Mouse (Mus musculus): ENCODE measurements at regions not wholly inside any gene's neighbourhood (a gene's known extent, or its start where the extent isn't known, plus 50 kb on each side); places are given as distances from the start of the nearest gene placed in this dataset.

DNA sequence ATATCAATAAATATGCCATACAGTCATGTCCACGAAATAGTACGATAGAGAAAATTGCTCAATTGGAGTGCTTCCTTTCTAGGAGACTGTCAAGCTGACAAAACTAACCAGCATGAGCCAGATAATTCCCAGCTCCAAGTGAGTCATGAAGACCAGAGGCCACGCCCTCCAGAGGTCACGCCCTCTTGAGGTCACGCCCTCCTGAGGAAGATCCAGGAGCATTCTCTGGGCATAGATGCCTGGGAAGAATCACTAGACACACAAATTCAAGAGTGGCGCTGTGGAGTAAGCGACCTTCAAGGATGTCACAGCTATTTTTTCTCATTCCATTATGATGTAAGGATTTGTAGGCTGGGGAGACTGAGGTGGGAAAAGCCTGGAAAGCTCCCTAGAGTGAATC lies 76.5 kb downstream of the Pttg1 start:
- H3K27ac ChIP-seq (ENCODE audit: low read depth, low read length) = no peak overlapping the region
- H3K4me1 ChIP-seq (replicated peaks; ENCODE audit: control insufficient read depth, insufficient read depth, low read length) = 0 out of 2 replicates have a peak, but pooled peaks cover 3% of the 10 kb centered on the region
- H3K4me2 ChIP-seq (ENCODE audit: low read depth, low read length, severe bottlenecking) = no peak overlapping the region
- H3K36me3 ChIP-seq (ENCODE audit: control insufficient read depth, insufficient read depth, low read length) = no peaks in the 10 kb centered on the region
- no peak overlapping the region for H3K9ac ChIP-seq (ENCODE audit: low read length)
- H3K27me3 ChIP-seq (ENCODE audit: control insufficient read depth, insufficient read depth, low read length) = no peaks in the 10 kb centered on the region
- H3K4me3 ChIP-seq (ENCODE audit: low read depth, low read length) = no peak overlapping the region
- no peak for ATAC-seq (replicated peaks; ENCODE audit: low FRiP score)
- no peak for DNase-seq (ENCODE audit: low spot score)
- no peaks in the 10 kb centered on the region for H3K9me3 ChIP-seq (ENCODE audit: control insufficient read depth, low read length)
- 60% methylated on average over 7 of the region's 7 CpGs for WGBS

DNA sequence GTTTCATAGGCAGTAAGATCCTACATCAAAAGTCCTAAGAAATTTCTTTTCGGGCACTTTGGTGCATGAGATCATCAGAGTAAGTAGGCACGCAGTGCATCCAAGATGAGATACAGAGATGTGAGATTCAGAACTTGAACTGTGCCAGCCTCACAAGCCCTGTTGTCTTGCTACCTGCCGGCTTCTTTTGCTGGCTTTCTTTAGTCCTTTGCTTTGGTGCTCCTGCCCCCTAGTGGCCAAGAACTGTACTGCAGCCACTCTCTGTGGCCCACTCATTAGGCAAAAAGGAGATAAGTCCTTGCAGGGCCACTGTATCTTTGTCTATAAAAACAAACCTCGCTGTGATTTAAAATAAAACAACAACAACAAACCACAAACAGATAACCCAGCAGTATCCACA lies 77.5 kb downstream of the Pttg1 start:
- DNase-seq (ENCODE audit: low spot score) (peak; percentile 89), ATAC-seq (replicated peaks; ENCODE audit: low FRiP score) (peak; percentile 62; the same call in 1 of the 2 replicates)
- no peaks in the 10 kb centered on the region for H3K9me3 ChIP-seq (ENCODE audit: control insufficient read depth, low read length)
- no peaks in the 10 kb centered on the region for H3K36me3 ChIP-seq (ENCODE audit: control insufficient read depth, insufficient read depth, low read length)
- 14% methylated on average over 4 of the region's 4 CpGs for WGBS
- no peaks in the 10 kb centered on the region for H3K27me3 ChIP-seq (ENCODE audit: control insufficient read depth, insufficient read depth, low read length)
- no peak overlapping the region for H3K9ac ChIP-seq (ENCODE audit: low read length)
- H3K4me3 ChIP-seq (ENCODE audit: low read depth, low read length) = no peak overlapping the region
- 0 out of 2 replicates have a peak, but pooled peaks cover 3% of the 10 kb centered on the region for H3K4me1 ChIP-seq (replicated peaks; ENCODE audit: control insufficient read depth, insufficient read depth, low read length)
- H3K27ac ChIP-seq (ENCODE audit: low read depth, low read length) = no peak overlapping the region
- H3K4me2 ChIP-seq (ENCODE audit: low read depth, low read length, severe bottlenecking) = no peak overlapping the region

DNA sequence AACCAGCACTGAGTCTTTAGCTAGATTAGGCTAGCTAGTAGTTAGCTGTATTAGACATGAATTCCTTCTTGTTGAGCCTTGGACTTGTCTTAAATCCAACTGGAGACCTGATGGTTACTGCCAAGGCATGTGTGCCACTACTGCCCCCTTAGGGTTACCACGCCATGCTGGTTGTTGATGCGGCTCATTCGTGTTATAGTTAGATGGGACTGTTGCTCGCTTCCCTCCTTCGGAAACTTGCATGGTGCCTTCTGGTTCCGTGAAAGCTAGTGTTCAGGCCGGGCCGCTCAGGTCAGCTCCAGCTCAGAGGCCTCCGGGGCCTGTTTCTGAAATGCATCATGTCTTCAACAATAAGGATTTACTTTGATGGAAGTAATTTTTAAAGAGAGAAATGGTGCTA lies 79.6 kb downstream of the Pttg1 start:
- ATAC-seq (replicated peaks; ENCODE audit: low FRiP score) = no peak
- H3K27me3 ChIP-seq (ENCODE audit: control insufficient read depth, insufficient read depth, low read length) = no peaks in the 10 kb centered on the region
- H3K9me3 ChIP-seq (ENCODE audit: control insufficient read depth, low read length) = no peaks in the 10 kb centered on the region
- H3K4me2 ChIP-seq (ENCODE audit: low read depth, low read length, severe bottlenecking) = no peak overlapping the region
- H3K4me3 ChIP-seq (ENCODE audit: low read depth, low read length) = no peak overlapping the region
- H3K9ac ChIP-seq (ENCODE audit: low read length) = no peak overlapping the region
- WGBS = 95% methylated on average over 9 of the region's 9 CpGs
- H3K27ac ChIP-seq (ENCODE audit: low read depth, low read length) = no peak overlapping the region
- DNase-seq (ENCODE audit: low spot score) = no peak
- no peaks in the 10 kb centered on the region for H3K36me3 ChIP-seq (ENCODE audit: control insufficient read depth, insufficient read depth, low read length)
- H3K4me1 ChIP-seq (replicated peaks; ENCODE audit: control insufficient read depth, insufficient read depth, low read length) = 0 out of 2 replicates have a peak, but pooled peaks cover 3% of the 10 kb centered on the region

DNA sequence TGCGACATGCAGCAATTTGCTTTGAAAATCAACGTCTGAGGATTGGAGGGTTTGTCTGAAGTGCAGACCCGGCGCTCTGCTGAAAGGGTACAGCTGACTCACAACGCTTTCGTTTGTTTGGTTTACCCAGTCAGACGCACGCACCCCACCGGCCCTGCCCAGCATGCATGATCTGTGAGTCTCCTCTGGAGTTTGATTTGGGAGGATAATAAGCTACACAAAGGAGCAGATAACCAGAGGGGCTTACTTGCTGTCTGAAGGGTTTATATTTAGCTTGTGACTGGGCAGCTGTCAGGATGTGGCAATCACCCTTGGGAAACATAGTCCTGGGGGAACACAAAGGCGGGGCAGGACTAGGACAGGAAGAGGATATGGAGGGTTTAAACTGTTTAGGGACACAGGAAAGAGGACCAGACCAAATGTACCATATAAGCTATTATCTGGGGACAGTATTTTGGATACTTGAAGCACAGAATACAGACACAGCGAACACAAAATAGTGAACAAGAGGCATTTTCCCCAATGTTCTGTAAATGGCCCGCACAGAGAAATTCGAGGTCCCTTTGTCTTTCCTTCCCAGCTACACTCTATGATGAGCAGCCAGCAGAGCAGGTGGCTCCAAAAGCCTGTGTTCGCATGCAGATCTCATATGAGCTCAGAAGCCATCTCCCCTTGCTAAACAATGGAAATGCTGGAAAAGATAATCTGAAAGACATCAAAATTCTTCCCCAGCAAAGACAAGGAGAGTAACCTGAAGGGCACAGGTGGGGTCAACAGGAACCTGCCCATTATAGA lies 81.1 kb downstream of the Pttg1 start:
- ATAC-seq (replicated peaks; ENCODE audit: low FRiP score) = peak; percentile 59; the same call in 1 of the 2 replicates
- Histone ChIP-seq H3K9ac (ENCODE audit: low read length) (no peak overlapping the region; the same call in 1 of the 2 replicates), H3K4me2 (ENCODE audit: low read depth, low read length, severe bottlenecking) (no peak overlapping the region), H3K36me3 (ENCODE audit: control insufficient read depth, insufficient read depth, low read length) (no peaks in the 10 kb centered on the region), H3K4me3 (ENCODE audit: low read depth, low read length) (no peak overlapping the region), H3K4me1 (replicated peaks; ENCODE audit: control insufficient read depth, insufficient read depth, low read length) (0 out of 2 replicates have a peak, but pooled peaks cover 3% of the 10 kb centered on the region), H3K27ac (ENCODE audit: low read depth, low read length) (0 out of 2 replicates have a peak overlapping the region, but pooled peaks have one; percentile 27), H3K27me3 (ENCODE audit: control insufficient read depth, insufficient read depth, low read length) (no peaks in the 10 kb centered on the region), H3K9me3 (ENCODE audit: control insufficient read depth, low read length) (no peaks in the 10 kb centered on the region)
- DNase-seq (ENCODE audit: low spot score) = no peak
- 46% methylated on average over 14 of the region's 14 CpGs for WGBS

DNA sequence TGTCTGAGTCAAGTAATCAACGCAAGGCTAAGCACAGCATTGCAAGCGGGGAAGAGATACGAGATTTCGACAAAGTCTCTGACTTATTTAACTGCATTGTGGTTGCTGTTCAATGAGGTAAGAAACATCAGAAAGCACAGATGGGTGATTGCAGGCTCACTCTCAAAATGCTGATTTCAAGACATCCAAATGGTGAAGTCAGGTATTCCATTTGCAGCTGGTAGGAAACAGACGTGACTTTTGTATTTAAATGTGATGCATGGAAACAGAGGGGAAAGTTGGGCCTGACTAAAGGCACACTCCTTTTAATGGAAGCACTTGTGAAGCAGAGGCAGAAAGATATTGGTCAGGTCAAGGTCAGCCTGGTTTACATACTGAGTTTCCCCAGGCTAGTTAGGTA lies 82.5 kb downstream of the Pttg1 start:
- Histone ChIP-seq H3K27me3 (ENCODE audit: control insufficient read depth, insufficient read depth, low read length) (no peaks in the 10 kb centered on the region), H3K4me3 (ENCODE audit: low read depth, low read length) (no peak overlapping the region), H3K9me3 (ENCODE audit: control insufficient read depth, low read length) (no peaks in the 10 kb centered on the region), H3K36me3 (ENCODE audit: control insufficient read depth, insufficient read depth, low read length) (no peaks in the 10 kb centered on the region), H3K9ac (ENCODE audit: low read length) (no peak overlapping the region), H3K4me2 (ENCODE audit: low read depth, low read length, severe bottlenecking) (no peak overlapping the region), H3K4me1 (replicated peaks; ENCODE audit: control insufficient read depth, insufficient read depth, low read length) (0 out of 2 replicates have a peak, but pooled peaks cover 3% of the 10 kb centered on the region), H3K27ac (ENCODE audit: low read depth, low read length) (no peak overlapping the region)
- DNase-seq (ENCODE audit: low spot score) (no peak), ATAC-seq (replicated peaks; ENCODE audit: low FRiP score) (no peak)
- WGBS = 87% methylated on average over 5 of the region's 5 CpGs

DNA sequence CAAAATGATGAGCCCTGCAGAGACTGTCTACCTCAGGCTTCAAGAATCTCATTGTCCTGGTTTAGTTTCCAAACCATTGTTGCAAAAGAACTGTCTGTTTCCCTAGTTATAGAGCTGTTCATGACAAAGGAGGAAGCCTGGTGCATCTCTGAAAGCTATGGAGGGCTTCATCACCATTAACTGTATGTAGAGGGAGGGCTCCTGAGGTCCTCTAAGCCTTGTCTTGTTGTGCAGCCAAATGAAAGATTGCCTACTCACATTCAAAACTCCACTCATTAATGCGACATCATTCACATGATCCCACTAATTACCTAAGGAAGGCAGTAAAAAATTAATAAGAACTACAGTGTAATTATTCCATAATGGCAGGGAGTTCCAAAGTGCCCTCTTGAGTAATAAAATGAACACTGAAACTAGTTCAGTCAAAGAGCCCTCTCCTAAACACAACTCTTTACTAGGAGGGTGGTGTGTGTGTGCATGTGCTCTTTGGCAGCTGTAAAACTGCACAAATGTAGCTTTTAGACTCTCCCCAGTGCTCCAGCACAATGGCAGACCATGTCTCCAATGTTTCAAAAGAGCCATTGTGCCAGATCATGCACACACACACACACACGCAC lies 87.6 kb downstream of the Pttg1 start:
- Histone ChIP-seq H3K27ac (ENCODE audit: low read depth, low read length) (no peak overlapping the region), H3K27me3 (ENCODE audit: control insufficient read depth, insufficient read depth, low read length) (no peaks in the 10 kb centered on the region), H3K36me3 (ENCODE audit: control insufficient read depth, insufficient read depth, low read length) (no peaks in the 10 kb centered on the region), H3K4me3 (ENCODE audit: low read depth, low read length) (no peak overlapping the region), H3K9ac (ENCODE audit: low read length) (no peak overlapping the region), H3K9me3 (ENCODE audit: control insufficient read depth, low read length) (no peaks in the 10 kb centered on the region), H3K4me2 (ENCODE audit: low read depth, low read length, severe bottlenecking) (no peak overlapping the region), H3K4me1 (replicated peaks; ENCODE audit: control insufficient read depth, insufficient read depth, low read length) (no peaks in the 10 kb centered on the region)
- WGBS = 80% methylated on average over 2 of the region's 2 CpGs
- DNase-seq (ENCODE audit: low spot score) = no peak
- no peak for ATAC-seq (replicated peaks; ENCODE audit: low FRiP score)

DNA sequence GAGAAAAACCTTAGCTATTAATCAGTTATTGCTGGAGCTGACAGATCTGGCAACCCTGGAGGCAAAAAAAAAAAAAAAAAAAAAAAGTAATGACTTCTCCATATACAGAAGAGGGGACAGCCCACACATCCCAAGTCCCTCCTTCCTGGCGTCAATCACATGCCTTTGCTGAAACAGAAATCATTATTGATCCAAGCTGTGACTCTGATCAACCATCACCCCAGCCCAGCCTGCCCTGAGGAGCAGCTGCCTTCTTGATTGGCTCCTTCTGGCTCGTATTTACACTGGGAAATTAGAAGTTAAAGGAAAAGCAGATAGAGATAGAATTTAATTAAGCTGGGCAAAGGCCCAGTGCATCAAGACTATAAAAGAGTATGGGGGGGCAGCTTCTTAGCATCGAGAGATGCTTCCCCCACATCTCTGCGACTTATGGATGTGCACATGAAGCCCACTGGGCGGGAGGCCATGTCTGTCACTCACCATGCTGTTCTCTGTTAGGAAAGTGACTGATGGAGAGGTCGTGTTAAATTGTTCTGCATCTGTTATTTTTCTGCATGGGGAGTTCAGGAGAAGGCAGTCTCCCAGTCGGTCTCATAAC lies 90.3 kb downstream of the Pttg1 start:
- DNase-seq (ENCODE audit: low spot score) (no peak), ATAC-seq (replicated peaks; ENCODE audit: low FRiP score) (no peak)
- Histone ChIP-seq H3K9ac (ENCODE audit: low read length) (no peak overlapping the region), H3K4me3 (ENCODE audit: low read depth, low read length) (no peak overlapping the region), H3K9me3 (ENCODE audit: control insufficient read depth, low read length) (no peaks in the 10 kb centered on the region), H3K27me3 (ENCODE audit: control insufficient read depth, insufficient read depth, low read length) (no peaks in the 10 kb centered on the region), H3K36me3 (ENCODE audit: control insufficient read depth, insufficient read depth, low read length) (no peaks in the 10 kb centered on the region), H3K4me2 (ENCODE audit: low read depth, low read length, severe bottlenecking) (no peak overlapping the region), H3K27ac (ENCODE audit: low read depth, low read length) (no peak overlapping the region), H3K4me1 (replicated peaks; ENCODE audit: control insufficient read depth, insufficient read depth, low read length) (no peaks in the 10 kb centered on the region)
- 83% methylated on average over 7 of the region's 7 CpGs for WGBS

DNA sequence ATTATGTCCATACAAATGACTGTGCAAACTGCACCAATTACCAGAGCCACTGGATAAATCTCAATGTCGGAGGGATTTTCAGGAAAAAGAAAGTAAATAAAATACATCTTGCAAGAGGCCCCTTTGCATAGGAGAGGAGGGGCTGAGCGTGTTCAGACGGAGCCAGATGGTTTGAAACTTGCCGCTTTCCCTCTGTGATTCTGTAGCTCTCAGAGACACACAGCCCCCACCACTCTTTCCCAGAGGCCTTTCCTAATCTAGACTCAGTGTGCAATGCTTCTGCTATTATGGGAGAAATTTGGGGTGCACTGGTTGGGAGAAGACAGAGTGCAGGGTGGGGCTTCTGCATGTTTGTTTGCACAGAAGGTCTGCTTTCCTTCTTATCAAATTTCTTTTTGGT lies 92.5 kb downstream of the Pttg1 start:
- Histone ChIP-seq H3K36me3 (ENCODE audit: control insufficient read depth, insufficient read depth, low read length) (no peaks in the 10 kb centered on the region), H3K27ac (ENCODE audit: low read depth, low read length) (no peak overlapping the region), H3K27me3 (ENCODE audit: control insufficient read depth, insufficient read depth, low read length) (no peaks in the 10 kb centered on the region), H3K9me3 (ENCODE audit: control insufficient read depth, low read length) (no peaks in the 10 kb centered on the region), H3K4me3 (ENCODE audit: low read depth, low read length) (no peak overlapping the region), H3K9ac (ENCODE audit: low read length) (no peak overlapping the region), H3K4me1 (replicated peaks; ENCODE audit: control insufficient read depth, insufficient read depth, low read length) (no peaks in the 10 kb centered on the region), H3K4me2 (ENCODE audit: low read depth, low read length, severe bottlenecking) (no peak overlapping the region)
- DNase-seq (ENCODE audit: low spot score) = no peak
- WGBS = 86% methylated on average over 4 of the region's 4 CpGs
- ATAC-seq (replicated peaks; ENCODE audit: low FRiP score) = no peak
